Mouse (Mus musculus) kidney, adult 2 months (tissue): ENCODE results near the gene Rps6ka3. TPM values are rescaled to one million over a fixed set of nuclear protein-coding genes. Genes with fewer than 3 reads are reported as not detected.
A peak's percentile ranks its signal among the peaks of the same experiment; 100 is the strongest.

Experiments
- DNase-seq: peaks from one replicate; pipeline ENCODE4 v3.0.0; 2021
- H3K27ac ChIP-seq: fragments of 200-500 bp; 2 replicates; pipeline ENCODE4 v1.5.1; 2012; ENCODE audit warnings: low read depth, low read length, control low read depth, inconsistent platforms; ENCODE audit not compliant: insufficient read depth
- H3K27me3 ChIP-seq: fragments of 200-500 bp; replicated peaks from 2 replicates; pipeline ENCODE4 v1.6.1; 2012; ENCODE audit warnings: mild to moderate bottlenecking, moderate library complexity, low read length, inconsistent platforms; ENCODE audit not compliant: control insufficient read depth, insufficient read depth
- H3K36me3 ChIP-seq: fragments of 200-500 bp; 2 replicates; pipeline ENCODE4 v1.6.1; 2012; ENCODE audit warnings: mild to moderate bottlenecking, moderate library complexity, low read length, inconsistent platforms; ENCODE audit not compliant: control insufficient read depth, insufficient read depth
- H3K4me1 ChIP-seq: fragments of 200-500 bp; 2 replicates; pipeline ENCODE4 v1.6.1; 2011; ENCODE audit warnings: low read length; ENCODE audit not compliant: control insufficient read depth, insufficient read depth
- H3K4me3 ChIP-seq: fragments of 200-500 bp; 2 replicates; pipeline ENCODE4 v1.5.1; 2011; ENCODE audit warnings: mild to moderate bottlenecking, low read depth, low read length, control low read depth; ENCODE audit not compliant: insufficient read depth
- CTCF ChIP-seq: fragments of 200-500 bp; conservative IDR thresholded peaks from 2 replicates; pipeline ENCODE4 v1.5.1; 2011; ENCODE audit warnings: low read depth, mild to moderate bottlenecking, control low read depth, low read length, moderate library complexity, mixed read lengths; ENCODE audit not compliant: insufficient read depth, insufficient read length
- POLR2A ChIP-seq: fragments of 200-500 bp; IDR thresholded peaks from one replicate; pipeline ENCODE4 v1.6.1; 2011; ENCODE audit warnings: low read depth, low read length, control low read depth
- WGBS: fragments of 180-500 bp; shearing (Covaris S2); methylation state at CpG from one replicate; pipeline ENCODE4 v1.1.7; 2018; 5-methylcytosine and 5-hydroxymethylcytosine counted together
- polyA plus RNA-seq: library from polyadenylated mRNA; depleted of rRNA; stranded (reverse); fragments of >200 nt; gene quantifications from 2 replicates; pipeline ENCODE4 v1.2.3, GENCODE M21; 2012

Rps6ka3 gene
- polyA plus RNA-seq, 1 experiment, result 14.6 TPM

DNA sequence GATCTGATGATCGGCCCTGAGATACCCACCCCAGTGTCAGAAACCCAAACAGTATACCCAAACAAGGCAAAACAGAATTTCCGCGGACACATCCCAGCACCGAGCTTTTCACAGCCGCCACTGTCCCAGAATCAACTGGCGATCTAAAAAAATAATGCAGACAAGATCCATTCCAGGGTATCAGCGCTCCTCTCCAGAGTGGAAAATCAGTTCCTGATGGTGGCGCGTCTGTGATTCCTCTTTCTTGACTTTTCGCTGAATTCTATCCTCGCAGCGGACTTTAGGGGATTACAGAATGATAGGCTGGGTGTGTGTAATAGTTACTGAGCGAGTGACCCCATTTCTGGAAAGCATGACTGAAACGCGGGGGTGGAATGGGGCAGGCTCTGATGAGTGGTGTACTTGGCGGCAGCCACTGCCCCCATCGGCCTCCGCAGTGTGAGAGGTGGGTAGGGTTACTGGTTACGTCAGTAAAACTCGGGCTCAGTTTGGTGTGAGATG lies 46.9 kb downstream of the Rps6ka3 start:
- H3K27me3 ChIP-seq, result no peaks in the 10 kb centered on the region
- H3K27ac ChIP-seq, result peak overlapping the region; percentile 17; the same call in 1 of the 2 replicates
- no peaks in the 10 kb centered on the region for H3K36me3 ChIP-seq
- no peaks in the 10 kb centered on the region; the same call in 1 of the 2 replicates for H3K4me1 ChIP-seq
- H3K4me3 ChIP-seq, result peak overlapping the region; percentile 96
- 0% methylated on average over 20 of the region's 20 CpGs for WGBS
- peak; percentile 39 for DNase-seq
- TF ChIP-seq POLR2A, result no peak
- no peak for TF ChIP-seq CTCF

DNA sequence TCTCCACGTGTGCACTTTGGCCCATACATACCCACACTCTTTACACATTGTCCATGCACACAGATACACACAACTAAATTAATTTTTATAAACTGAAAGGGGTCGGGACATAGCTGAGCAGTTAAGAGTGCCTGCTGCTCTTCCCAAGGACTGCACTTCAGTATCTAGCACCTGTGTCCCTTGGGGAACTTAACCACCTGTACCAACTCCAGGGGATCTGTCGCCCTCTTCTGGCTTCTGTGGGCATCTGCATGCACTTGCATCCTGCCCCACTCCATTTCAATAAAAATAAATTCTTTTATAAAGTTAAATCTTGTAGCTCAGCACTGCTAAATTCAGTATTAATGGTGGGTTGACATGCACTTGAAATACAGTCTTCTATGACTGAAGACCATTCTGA lies 54.6 kb downstream of the Rps6ka3 start:
- Histone ChIP-seq H3K4me1 (no peaks in the 10 kb centered on the region), H3K27ac (no peak overlapping the region), H3K36me3 (no peaks in the 10 kb centered on the region), H3K4me3 (no peak overlapping the region), H3K27me3 (no peaks in the 10 kb centered on the region)
- 43% methylated on average over 3 of the region's 3 CpGs for WGBS
- TF ChIP-seq CTCF (peak; percentile 53), POLR2A (no peak)
- no peak for DNase-seq

DNA sequence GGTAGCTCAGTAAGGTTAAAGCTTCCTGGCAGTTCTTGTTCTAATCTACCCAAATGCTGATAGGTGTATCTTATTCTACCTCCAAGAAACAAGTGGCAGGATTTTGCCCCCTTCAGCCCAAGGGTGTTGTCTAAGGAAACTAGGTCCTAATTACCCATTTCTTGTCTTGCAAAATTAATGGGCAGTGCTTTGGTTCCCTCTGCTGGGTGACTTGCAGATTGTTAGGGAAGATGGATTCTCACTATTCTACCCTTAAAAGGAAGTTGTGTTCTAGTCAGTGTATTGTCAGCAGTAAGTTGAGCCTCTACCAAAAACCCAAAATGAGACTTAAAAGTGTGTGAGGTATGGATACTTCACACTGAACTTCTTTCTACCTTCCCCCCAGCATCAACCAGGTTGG lies 59.0 kb downstream of the Rps6ka3 start:
- no peaks in the 10 kb centered on the region for H3K36me3 ChIP-seq
- H3K4me1 ChIP-seq, result no peaks in the 10 kb centered on the region
- H3K4me3 ChIP-seq, result no peak overlapping the region
- no peaks in the 10 kb centered on the region for H3K27me3 ChIP-seq
- no peak for TF ChIP-seq CTCF
- no peak for TF ChIP-seq POLR2A
- H3K27ac ChIP-seq, result no peak overlapping the region
- peak; percentile 46 for DNase-seq

DNA sequence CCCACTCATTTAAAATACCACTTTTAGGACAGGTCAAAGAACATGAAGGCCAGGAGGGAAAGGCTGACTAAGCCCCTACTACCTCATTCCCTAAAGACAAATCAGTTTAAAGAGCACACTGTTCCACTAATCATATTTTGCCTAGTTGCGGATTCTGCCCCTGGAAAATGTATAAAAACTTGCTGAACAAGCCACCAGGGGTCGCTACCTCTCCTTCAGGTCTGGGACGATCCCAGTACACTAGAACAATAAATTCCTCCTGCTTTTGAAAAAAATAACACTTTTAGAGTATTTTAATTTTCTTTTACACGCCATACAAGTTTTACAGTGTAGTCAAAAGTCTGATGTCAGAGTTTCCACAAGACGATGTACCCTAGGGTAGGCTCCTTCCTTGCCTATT lies 76.7 kb downstream of the Rps6ka3 start:
- H3K27ac ChIP-seq, result no peak overlapping the region

DNA sequence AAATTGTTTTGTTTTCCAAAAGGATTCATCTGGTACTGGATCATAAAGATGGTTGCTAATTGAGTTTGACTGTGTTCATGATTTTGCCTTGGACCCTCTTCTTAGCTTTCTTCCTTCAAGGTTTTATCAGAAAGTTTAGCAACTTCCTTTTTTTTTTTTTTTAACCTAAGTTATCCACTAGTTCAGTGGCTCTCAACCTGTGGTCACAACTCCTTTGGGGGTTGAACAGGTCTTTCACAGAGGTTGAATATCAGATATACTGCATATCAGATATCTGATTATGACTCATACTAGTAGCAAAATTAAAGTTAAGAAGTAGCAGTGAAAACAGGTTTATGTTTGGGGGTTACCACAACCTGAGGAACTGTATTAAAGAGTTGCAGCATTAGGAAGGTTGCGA lies 85.8 kb downstream of the Rps6ka3 start:
- WGBS, result 89% methylated on average over 1 of the region's 1 CpGs
- no peak for DNase-seq
- no peak for TF ChIP-seq POLR2A
- no peak for TF ChIP-seq CTCF
- Histone ChIP-seq H3K27me3 (no peaks in the 10 kb centered on the region), H3K27ac (no peak overlapping the region), H3K4me1 (no peaks in the 10 kb centered on the region), H3K36me3 (no peaks in the 10 kb centered on the region), H3K4me3 (no peak overlapping the region)

More for the DNA sequence above, 76.7 kb downstream of the Rps6ka3 start:
- no peak for DNase-seq
- Histone ChIP-seq H3K36me3 (no peaks in the 10 kb centered on the region), H3K4me1 (no peaks in the 10 kb centered on the region; the same call in 1 of the 2 replicates), H3K4me3 (no peak overlapping the region), H3K27me3 (no peaks in the 10 kb centered on the region)
- no peak for TF ChIP-seq CTCF
- TF ChIP-seq POLR2A, result no peak
- WGBS, result 79% methylated on average over 5 of the region's 5 CpGs

DNA sequence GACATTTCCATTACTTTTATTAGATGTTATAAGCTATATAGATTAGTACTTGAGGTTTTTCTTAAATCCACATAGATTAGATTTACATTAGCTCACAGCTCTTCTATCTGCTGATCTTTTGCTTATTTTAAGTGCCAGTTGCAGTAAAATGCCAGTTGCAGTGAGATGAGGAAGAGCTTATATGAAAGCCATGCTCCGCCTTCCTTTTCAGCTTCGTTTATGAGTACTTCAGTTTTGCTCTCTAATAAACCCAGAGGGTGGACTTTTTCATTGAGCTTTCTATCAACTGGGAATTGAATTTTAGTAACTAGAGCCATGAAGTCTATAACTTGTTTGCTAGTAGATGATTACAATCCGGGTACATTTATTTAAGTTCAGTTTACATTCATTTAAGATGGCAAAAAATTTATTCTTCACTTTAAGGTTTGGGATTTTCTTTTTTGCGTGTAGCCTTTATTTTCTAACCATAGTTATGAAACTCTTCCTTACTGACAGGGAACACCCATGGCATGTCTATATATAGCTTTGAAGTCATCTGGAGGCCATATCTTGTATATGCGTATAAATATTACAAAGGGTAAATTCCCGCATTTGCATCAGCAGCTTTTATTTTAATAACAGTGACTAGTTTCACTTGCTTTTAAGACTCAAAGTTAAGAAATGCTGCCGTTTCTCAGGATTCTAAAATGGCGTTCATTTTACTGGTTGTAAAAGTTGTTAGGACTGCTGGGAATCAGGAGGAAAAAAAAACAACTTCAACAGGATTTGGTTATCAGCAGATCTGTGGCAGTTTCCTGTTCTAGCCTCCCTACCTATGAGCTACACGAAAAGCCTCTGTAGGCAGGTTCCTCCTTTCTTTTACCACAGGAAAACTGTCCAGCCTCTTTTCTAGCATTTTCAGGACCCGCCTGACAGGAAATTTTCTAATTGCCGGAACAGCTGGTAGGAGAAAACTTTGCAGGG lies 92.5 kb downstream of the Rps6ka3 start:
- Histone ChIP-seq H3K27ac (no peak overlapping the region), H3K4me3 (no peak overlapping the region), H3K36me3 (no peaks in the 10 kb centered on the region), H3K4me1 (no peaks in the 10 kb centered on the region), H3K27me3 (no peaks in the 10 kb centered on the region)
- WGBS, result 58% methylated on average over 11 of the region's 11 CpGs
- TF ChIP-seq POLR2A, result no peak
- no peak for TF ChIP-seq CTCF
- DNase-seq, result peak; percentile 47

DNA sequence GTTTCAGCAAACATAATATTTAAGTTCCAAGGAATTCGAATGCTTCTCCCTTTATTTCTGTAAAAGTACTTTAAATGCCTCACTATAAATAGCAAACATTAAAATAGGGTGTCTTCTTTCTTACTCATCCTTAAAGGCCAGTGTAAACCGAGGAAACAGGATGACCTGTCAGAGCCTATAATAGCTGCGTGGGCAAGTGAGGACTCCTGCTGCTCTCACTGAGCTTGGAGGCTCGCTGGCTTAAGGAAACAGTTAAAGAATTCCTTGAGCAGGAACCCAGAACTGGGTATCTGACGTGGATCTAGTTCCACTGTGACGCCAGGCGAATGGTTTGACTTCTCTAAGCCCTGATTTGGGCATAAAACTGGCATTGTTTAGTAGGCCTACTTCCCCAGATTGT lies 105.2 kb downstream of the Rps6ka3 start:
- Histone ChIP-seq H3K4me3 (no peak overlapping the region), H3K4me1 (no peaks in the 10 kb centered on the region), H3K27ac (no peak overlapping the region), H3K27me3 (no peaks in the 10 kb centered on the region), H3K36me3 (no peaks in the 10 kb centered on the region)
- WGBS, result 66% methylated on average over 7 of the region's 7 CpGs
- DNase-seq, result no peak
- TF ChIP-seq CTCF (no peak), POLR2A (no peak)
